Mouse (Mus musculus) kidney, postnatal 0 days (tissue): ENCODE data around the gene Cux2. TPM values are rescaled to one million over a fixed set of nuclear protein-coding genes. Genes with fewer than 3 reads are reported as not detected.

Source experiments
- ATAC-seq: fragments of 200-750 bp; cut with Nextera tagmentation; replicated peaks from 2 replicates; pipeline ENCODE4 v1.8.0; 2017; ENCODE audit warnings: low read depth, moderate number of reproducible peaks, moderate TSS enrichment, moderate library complexity; ENCODE audit not compliant: low FRiP score
- DNase-seq: peaks from one replicate; pipeline ENCODE4 v3.0.0-alpha.2; 2016; ENCODE audit warnings: low spot score
- H3K27ac ChIP-seq: fragments of 300-500 bp; sonication (generic); 2 replicates; pipeline ENCODE4 v1.5.1; 2014; ENCODE audit warnings: mild to moderate bottlenecking
- H3K27me3 ChIP-seq: fragments of 300-500 bp; sonication (generic); 2 replicates; pipeline ENCODE4 v1.6.1; 2014; ENCODE audit warnings: low read length, mixed read lengths; ENCODE audit not compliant: insufficient read depth
- H3K36me3 ChIP-seq: fragments of 300-500 bp; sonication (generic); 2 replicates; pipeline ENCODE4 v1.6.1; 2014; ENCODE audit warnings: low read length, mixed read lengths; ENCODE audit not compliant: insufficient read depth
- H3K4me1 ChIP-seq: fragments of 300-500 bp; sonication (generic); replicated peaks from 2 replicates; pipeline ENCODE4 v1.6.1; 2014; ENCODE audit warnings: antibody characterized with exemption, low read length, mixed read lengths; ENCODE audit not compliant: insufficient read depth
- H3K4me2 ChIP-seq: fragments of 300-500 bp; sonication (generic); 2 replicates; pipeline ENCODE4 v1.6.1; 2014; ENCODE audit warnings: mild to moderate bottlenecking, low read length, moderate library complexity, mixed read lengths
- H3K4me3 ChIP-seq: fragments of 300-500 bp; sonication (generic); replicated peaks from 2 replicates; pipeline ENCODE4 v1.5.1; 2014; ENCODE audit warnings: low read depth, low read length
- H3K9ac ChIP-seq: fragments of 300-500 bp; sonication (generic); 2 replicates; pipeline ENCODE4 v1.6.1; 2014; ENCODE audit warnings: low read depth, low read length
- H3K9me3 ChIP-seq: fragments of 300-500 bp; sonication (generic); replicated peaks from 2 replicates; pipeline ENCODE4 v1.6.1; 2016; ENCODE audit warnings: low read length, inconsistent platforms, mixed read lengths
- CTCF ChIP-seq: IDR thresholded peaks from 2 replicates; pipeline ENCODE4 v1.5.1; 2016; ENCODE audit warnings: antibody characterized with exemption, low read depth, mild to moderate bottlenecking, moderate library complexity
- WGBS: fragments of 180-500 bp; shearing (Covaris S2); extraction: QIAGEN DNeasy Blood & Tissue Kit; methylation state at CpG from one replicate; pipeline ENCODE4 v1.1.7; 2014; 5-methylcytosine and 5-hydroxymethylcytosine counted together
- polyA plus RNA-seq: library from polyadenylated mRNA; unstranded; fragments of >200 nt; fragmentation: Nextera tagmentation; extraction: Ambion mirVana; gene quantifications from 2 replicates; pipeline ENCODE4 v1.2.1, GENCODE M21; 2015

The Cux2 gene
- polyA plus RNA-seq, 1 experiment from 2014 or later, result 5.9 TPM

GRCm38 (mm10) chr5:121834241-121834606 is 215.7 kb downstream of the Cux2 start:
- no peak for ATAC-seq

GRCm38 (mm10) chr5:121833572-121834240 is 216.2 kb downstream of the Cux2 start:
- 0 out of 2 replicates have a peak, but pooled peaks have one; percentile 7 for TF ChIP-seq CTCF
- Histone ChIP-seq H3K36me3 (0 out of 2 replicates have a peak, but pooled peaks cover 3% of the 10 kb centered on the region), H3K9me3 (no peaks in the 10 kb centered on the region), H3K4me1 (peaks cover 50% of the 10 kb centered on the region), H3K4me2 (peak overlapping the region; percentile 75), H3K27me3 (no peaks in the 10 kb centered on the region), H3K9ac (peak overlapping the region; percentile 42), H3K4me3 (peak overlapping the region; percentile 85; the same call in 1 of the 2 replicates), H3K27ac (peak overlapping the region; percentile 93; the same call in 1 of the 2 replicates)
- DNase-seq, result peak; percentile 83
- peak; percentile 30 for ATAC-seq
- WGBS, result 22% methylated on average over 10 of the region's 10 CpGs

More at GRCm38 (mm10) chr5:121834241-121834606, 215.7 kb downstream of the Cux2 start:
- DNase-seq, result no peak
- Histone ChIP-seq H3K9me3 (no peaks in the 10 kb centered on the region), H3K4me3 (peak overlapping the region; percentile 85), H3K9ac (peak overlapping the region; percentile 83; the same call in 1 of the 2 replicates), H3K27me3 (no peaks in the 10 kb centered on the region), H3K4me2 (peak overlapping the region; percentile 75), H3K36me3 (0 out of 2 replicates have a peak, but pooled peaks cover 3% of the 10 kb centered on the region), H3K27ac (peak overlapping the region; percentile 93), H3K4me1 (peaks cover 50% of the 10 kb centered on the region)
- WGBS, result 47% methylated on average over 7 of the region's 7 CpGs
- no peak for TF ChIP-seq CTCF

- Histone ChIP-seq H3K9ac (peak overlapping the region; percentile 42; the same call in 1 of the 2 replicates), H3K36me3 (0 out of 2 replicates have a peak, but pooled peaks cover 3% of the 10 kb centered on the region), H3K27me3 (no peaks in the 10 kb centered on the region), H3K4me3 (peak overlapping the region; percentile 85; the same call in 1 of the 2 replicates), H3K27ac (peak overlapping the region; percentile 64; the same call in 1 of the 2 replicates), H3K9me3 (no peaks in the 10 kb centered on the region), H3K4me1 (peaks cover 48% of the 10 kb centered on the region), H3K4me2 (peak overlapping the region; percentile 75)
- 75% methylated on average over 2 of the region's 2 CpGs for WGBS
- TF ChIP-seq CTCF, result no peak
- ATAC-seq (no peak), DNase-seq (no peak)
These were observed 216.7 kb downstream of the Cux2 start for GRCm38 (mm10) chr5:121833159-121833558.

GRCm38 (mm10) chr5:121832376-121833155 is 217.3 kb downstream of the Cux2 start:
- Histone ChIP-seq H3K9ac (0 out of 2 replicates have a peak overlapping the region, but pooled peaks have one; percentile 13), H3K9me3 (no peaks in the 10 kb centered on the region), H3K4me3 (no peak overlapping the region), H3K27me3 (no peaks in the 10 kb centered on the region), H3K27ac (0 out of 2 replicates have a peak overlapping the region, but pooled peaks have one; percentile 64), H3K4me1 (peaks cover 42% of the 10 kb centered on the region), H3K4me2 (peak overlapping the region; percentile 75; the same call in 1 of the 2 replicates), H3K36me3 (0 out of 2 replicates have a peak, but pooled peaks cover 4% of the 10 kb centered on the region)
- no peak for TF ChIP-seq CTCF
- peak; percentile 66 for DNase-seq
- 71% methylated on average over 6 of the region's 6 CpGs for WGBS
- ATAC-seq, result no peak

- WGBS, result 92% methylated on average over 6 of the region's 6 CpGs
- H3K4me3 ChIP-seq, result no peak overlapping the region
- H3K36me3 ChIP-seq, result peaks cover 12% of the 10 kb centered on the region; the same call in 1 of the 2 replicates
- no peak overlapping the region for H3K27ac ChIP-seq
- DNase-seq, result no peak
- TF ChIP-seq CTCF, result no peak
- no peaks in the 10 kb centered on the region for H3K9me3 ChIP-seq
- H3K27me3 ChIP-seq, result no peaks in the 10 kb centered on the region
- peaks cover 42% of the 10 kb centered on the region for H3K4me1 ChIP-seq
- no peak overlapping the region for H3K4me2 ChIP-seq
- ATAC-seq, result no peak
- no peak overlapping the region for H3K9ac ChIP-seq
These were observed 218.8 kb downstream of the Cux2 start for GRCm38 (mm10) chr5:121831002-121831601.
